Mouse (Mus musculus) stomach, embryonic 16.5 days (tissue): Measurements from ENCODE around the gene Rxra. TPM values are rescaled to one million over a fixed set of nuclear protein-coding genes. Genes with fewer than 3 reads are reported as not detected.
A peak's percentile ranks its signal among the peaks of the same experiment; 100 is the strongest.

Experiments
- ATAC-seq: fragments of 200-750 bp; cut with Nextera tagmentation; 2 replicates; pipeline ENCODE4 v1.8.0; 2017; ENCODE audit warnings: moderate number of reproducible peaks, moderate TSS enrichment; ENCODE audit not compliant: insufficient read depth, low FRiP score
- H3K27ac ChIP-seq: fragments of 300-500 bp; sonication (generic); 2 replicates; pipeline ENCODE4 v1.5.1; 2014; ENCODE audit warnings: low read length
- H3K27me3 ChIP-seq: fragments of 300-500 bp; sonication (generic); 2 replicates; pipeline ENCODE4 v1.6.1; 2014; ENCODE audit warnings: low read length, control low read depth, mixed read lengths; ENCODE audit not compliant: control insufficient read depth, insufficient read depth
- H3K36me3 ChIP-seq: fragments of 300-500 bp; sonication (generic); 2 replicates; pipeline ENCODE4 v1.6.1; 2014; ENCODE audit warnings: low read length; ENCODE audit not compliant: control insufficient read depth, insufficient read depth
- H3K4me1 ChIP-seq: fragments of 300-500 bp; sonication (generic); 2 replicates; pipeline ENCODE4 v1.6.1; 2014; ENCODE audit warnings: low read length, control low read depth, mixed read lengths; ENCODE audit not compliant: control insufficient read depth, insufficient read depth
- H3K4me2 ChIP-seq: fragments of 300-500 bp; sonication (generic); 2 replicates; pipeline ENCODE4 v1.6.1; 2014; ENCODE audit warnings: low read depth, low read length, mixed read lengths
- H3K4me3 ChIP-seq: fragments of 300-500 bp; sonication (generic); replicated peaks from 2 replicates; pipeline ENCODE4 v1.5.1; 2014; ENCODE audit warnings: mild to moderate bottlenecking, low read length
- H3K9ac ChIP-seq: fragments of 300-500 bp; sonication (generic); 2 replicates; pipeline ENCODE4 v1.6.1; 2014; ENCODE audit warnings: low read length
- H3K9me3 ChIP-seq: fragments of 300-500 bp; sonication (generic); replicated peaks from 2 replicates; pipeline ENCODE4 v1.6.1; 2016; ENCODE audit warnings: low read length, control low read depth; ENCODE audit not compliant: control insufficient read depth
- WGBS: fragments of 180-500 bp; shearing (Covaris S2); extraction: QIAGEN DNeasy Blood & Tissue Kit; methylation state at CpG from one replicate; pipeline ENCODE4 v1.1.7; 2014; 5-methylcytosine and 5-hydroxymethylcytosine counted together
- polyA plus RNA-seq: library from polyadenylated mRNA; unstranded; fragments of >200 nt; fragmentation: Nextera tagmentation; extraction: Ambion mirVana; gene quantifications from 2 replicates; pipeline ENCODE4 v1.2.1, GENCODE M21; 2015

The Rxra gene
- polyA plus RNA-seq, 1 experiment from 2014 or later: 11.9 TPM

DNA sequence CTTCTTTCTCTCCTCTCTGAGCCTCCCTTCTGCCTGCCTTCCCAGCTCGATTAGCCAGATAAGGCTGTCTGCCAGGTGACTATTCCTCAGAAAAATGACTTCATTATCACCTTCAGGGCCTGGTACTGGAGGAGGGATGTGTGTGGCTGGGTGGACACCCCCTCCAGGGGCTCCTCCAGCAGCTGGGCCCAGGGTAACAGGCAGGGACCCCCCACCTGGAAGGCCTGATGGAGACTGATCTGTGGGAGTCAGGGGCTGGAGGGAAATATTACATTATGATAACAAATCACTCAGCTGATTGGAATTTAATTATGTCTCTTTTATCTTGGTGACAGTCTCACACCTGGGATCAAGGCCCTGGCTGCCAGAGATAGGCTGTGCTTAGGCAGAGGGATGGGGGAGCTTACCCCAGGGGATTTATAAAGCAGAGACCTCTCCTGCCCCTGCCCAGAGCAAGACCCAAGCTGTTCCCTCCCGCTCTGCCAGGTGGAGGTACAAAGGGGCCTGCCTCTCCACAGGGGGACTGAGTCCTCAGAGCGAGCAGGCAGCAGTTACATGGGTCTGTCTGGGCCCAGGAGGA, 35.2 kb upstream of the Rxra start:
- Histone ChIP-seq H3K36me3 (no peaks in the 10 kb centered on the region), H3K9ac (peak overlapping the region; percentile 24; the same call in 1 of the 2 replicates), H3K4me2 (no peak overlapping the region), H3K9me3 (no peaks in the 10 kb centered on the region), H3K4me1 (peaks cover 12% of the 10 kb centered on the region), H3K4me3 (no peak overlapping the region), H3K27ac (no peak overlapping the region), H3K27me3 (no peaks in the 10 kb centered on the region)
- 42% methylated on average over 3 of the region's 3 CpGs for WGBS
- ATAC-seq: no peak

DNA sequence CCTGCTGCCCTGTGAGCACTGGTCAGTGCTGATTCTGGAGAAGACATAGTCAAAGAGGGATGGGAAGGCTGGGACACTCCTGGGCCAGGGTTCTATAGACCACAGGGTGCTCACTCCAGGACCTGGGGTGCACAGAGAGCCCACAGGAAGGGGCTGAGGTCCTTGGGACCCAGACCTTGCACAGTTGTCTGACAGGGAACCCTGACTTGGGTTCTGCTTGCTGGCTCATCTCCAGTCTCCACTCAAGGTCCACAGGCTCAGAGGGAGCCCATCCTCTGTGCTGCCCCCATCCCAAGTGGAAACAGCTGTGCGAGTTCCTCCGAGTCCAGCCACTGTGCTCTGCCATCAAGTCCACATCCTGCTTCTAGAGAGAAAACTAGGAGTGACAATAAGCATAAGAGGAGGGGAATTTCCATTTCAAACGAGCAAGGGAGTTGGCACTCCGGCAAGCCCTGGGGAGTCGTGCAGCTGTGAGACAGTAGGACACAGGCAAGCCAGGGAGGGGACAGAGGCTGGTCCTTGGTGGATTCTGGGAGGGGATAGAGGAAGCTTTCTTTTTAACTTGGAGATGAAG, 31.6 kb upstream of the Rxra start:
- Histone ChIP-seq H3K9ac (no peak overlapping the region), H3K4me2 (no peak overlapping the region), H3K4me1 (peaks cover 12% of the 10 kb centered on the region), H3K4me3 (no peak overlapping the region), H3K36me3 (no peaks in the 10 kb centered on the region), H3K9me3 (no peaks in the 10 kb centered on the region), H3K27me3 (no peaks in the 10 kb centered on the region), H3K27ac (peak overlapping the region; percentile 9; the same call in 1 of the 2 replicates)
- peak; percentile 34; the same call in 1 of the 2 replicates for ATAC-seq
- WGBS: 40% methylated on average over 5 of the region's 5 CpGs

- 43% methylated on average over 3 of the region's 3 CpGs for WGBS
- Histone ChIP-seq H3K27me3 (no peaks in the 10 kb centered on the region), H3K4me2 (no peak overlapping the region), H3K36me3 (no peaks in the 10 kb centered on the region), H3K4me3 (no peak overlapping the region), H3K4me1 (peaks cover 21% of the 10 kb centered on the region), H3K9ac (no peak overlapping the region), H3K27ac (peak overlapping the region; percentile 9; the same call in 1 of the 2 replicates), H3K9me3 (no peaks in the 10 kb centered on the region)
- ATAC-seq: no peak
These were observed 30.8 kb upstream of the Rxra start for GRCm38 (mm10) chr2:27645471-27645870.

DNA sequence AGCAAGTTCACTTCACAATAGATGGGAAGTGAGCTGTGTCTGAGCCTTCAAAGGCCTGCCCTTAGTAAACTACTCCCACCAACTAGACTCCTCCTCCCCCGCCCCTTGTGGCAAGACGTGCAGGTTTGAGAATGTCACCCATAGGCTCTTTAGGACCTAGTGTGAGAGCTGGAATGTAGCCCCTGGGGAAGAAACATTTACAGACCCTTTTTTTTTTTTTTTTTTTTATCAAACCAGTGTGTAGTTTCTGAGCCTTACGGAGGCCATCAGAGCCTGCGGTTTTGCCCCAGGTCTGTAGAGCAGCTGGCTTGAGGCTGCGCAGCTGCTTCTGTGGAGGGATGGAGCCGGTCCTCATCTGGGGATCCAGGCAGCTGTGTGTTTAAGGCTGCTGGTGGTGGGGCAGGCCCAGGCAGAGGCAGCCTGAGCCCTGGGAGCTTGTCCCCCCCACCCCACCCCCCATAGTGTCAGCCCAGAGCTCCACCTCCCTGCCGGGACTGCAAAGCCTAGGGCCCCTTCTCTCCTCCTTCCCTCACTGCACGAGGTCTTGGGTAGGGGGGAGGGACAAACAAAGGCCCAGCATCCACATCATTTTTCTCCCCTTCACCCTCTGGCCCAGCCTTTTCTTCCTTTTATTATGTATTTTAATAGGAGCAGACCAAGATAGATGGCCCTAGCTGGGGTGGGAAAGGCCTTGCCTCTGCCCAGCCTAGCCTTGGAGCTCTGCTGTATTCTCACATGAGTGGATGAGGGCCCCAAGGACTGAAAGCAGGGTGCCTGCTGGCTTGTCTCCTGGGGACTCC, 26.2 kb upstream of the Rxra start:
- H3K4me2 ChIP-seq: no peak overlapping the region
- H3K27ac ChIP-seq: peak overlapping the region; percentile 78
- H3K9ac ChIP-seq: 0 out of 2 replicates have a peak overlapping the region, but pooled peaks have one; percentile 42
- H3K9me3 ChIP-seq: no peaks in the 10 kb centered on the region
- H3K36me3 ChIP-seq: no peaks in the 10 kb centered on the region
- peaks cover 12% of the 10 kb centered on the region for H3K4me1 ChIP-seq
- 29% methylated on average over 7 of the region's 8 CpGs for WGBS
- H3K4me3 ChIP-seq: no peak overlapping the region
- ATAC-seq: peak; percentile 78; the same call in 1 of the 2 replicates
- no peaks in the 10 kb centered on the region for H3K27me3 ChIP-seq

DNA sequence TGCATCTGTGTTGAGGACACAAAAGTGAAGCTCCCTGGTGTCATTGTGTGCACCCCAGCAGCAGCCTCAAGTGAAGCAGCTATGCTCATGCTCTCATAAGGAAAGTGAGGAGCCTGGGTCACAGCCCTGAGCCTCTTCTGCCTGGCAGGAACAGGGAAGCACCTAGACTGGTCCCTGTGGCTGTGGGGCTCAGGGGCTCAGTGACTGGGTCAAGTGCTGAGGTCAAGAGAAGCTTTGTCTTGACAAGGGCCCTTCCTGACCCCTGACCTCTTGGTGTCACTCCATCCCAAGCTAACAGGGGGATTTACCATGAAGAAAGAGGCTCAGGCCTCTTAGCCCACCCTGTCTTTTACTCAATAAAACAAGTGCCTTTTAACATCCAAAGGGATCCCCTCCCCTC, 25.2 kb upstream of the Rxra start:
- Histone ChIP-seq H3K9me3 (no peaks in the 10 kb centered on the region), H3K36me3 (no peaks in the 10 kb centered on the region), H3K9ac (no peak overlapping the region), H3K4me3 (no peak overlapping the region), H3K4me1 (peaks cover 12% of the 10 kb centered on the region), H3K27me3 (no peaks in the 10 kb centered on the region), H3K4me2 (no peak overlapping the region), H3K27ac (no peak overlapping the region; the same call in 1 of the 2 replicates)
- ATAC-seq: no peak

DNA sequence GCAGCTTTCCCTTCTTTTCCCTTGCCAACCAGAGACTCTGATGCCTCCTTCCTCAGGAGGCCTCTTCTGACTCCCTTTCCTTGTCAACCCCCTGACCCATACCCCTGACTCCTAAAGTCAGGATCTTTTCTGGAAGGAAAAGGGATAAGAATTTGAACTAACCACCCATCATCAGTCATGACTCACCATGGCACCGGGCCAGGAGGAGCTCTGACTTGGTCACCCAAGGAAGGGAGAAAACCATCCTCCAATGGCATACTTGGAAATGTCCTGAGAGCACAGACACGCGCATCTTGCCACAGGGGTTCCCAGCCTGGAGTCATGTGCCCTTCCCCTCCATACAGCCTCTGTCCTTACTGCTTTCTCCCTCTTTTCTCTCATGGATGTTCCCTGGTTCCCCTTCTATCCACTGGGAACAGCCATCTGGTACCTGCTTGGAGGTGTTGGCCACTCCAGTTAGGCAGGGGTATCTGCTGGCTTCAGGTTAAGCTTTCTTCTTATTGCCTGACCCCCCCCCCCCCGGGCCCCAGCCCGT, 22.7 kb upstream of the Rxra start:
- Histone ChIP-seq H3K9ac (no peak overlapping the region), H3K4me3 (no peak overlapping the region), H3K27ac (no peak overlapping the region), H3K4me1 (peaks cover 12% of the 10 kb centered on the region), H3K9me3 (no peaks in the 10 kb centered on the region), H3K27me3 (no peaks in the 10 kb centered on the region), H3K36me3 (no peaks in the 10 kb centered on the region), H3K4me2 (no peak overlapping the region)
- WGBS: 65% methylated on average over 5 of the region's 5 CpGs
- no peak for ATAC-seq

GRCm38 (mm10) chr2:27654321-27655232, 21.7 kb upstream of the Rxra start:
- no peak overlapping the region for H3K4me3 ChIP-seq
- no peak overlapping the region for H3K9ac ChIP-seq
- no peaks in the 10 kb centered on the region for H3K27me3 ChIP-seq
- H3K4me1 ChIP-seq: peaks cover 12% of the 10 kb centered on the region
- 54% methylated on average over 8 of the region's 8 CpGs for WGBS
- H3K9me3 ChIP-seq: no peaks in the 10 kb centered on the region
- no peaks in the 10 kb centered on the region for H3K36me3 ChIP-seq
- H3K27ac ChIP-seq: no peak overlapping the region
- H3K4me2 ChIP-seq: no peak overlapping the region
- ATAC-seq: no peak

DNA sequence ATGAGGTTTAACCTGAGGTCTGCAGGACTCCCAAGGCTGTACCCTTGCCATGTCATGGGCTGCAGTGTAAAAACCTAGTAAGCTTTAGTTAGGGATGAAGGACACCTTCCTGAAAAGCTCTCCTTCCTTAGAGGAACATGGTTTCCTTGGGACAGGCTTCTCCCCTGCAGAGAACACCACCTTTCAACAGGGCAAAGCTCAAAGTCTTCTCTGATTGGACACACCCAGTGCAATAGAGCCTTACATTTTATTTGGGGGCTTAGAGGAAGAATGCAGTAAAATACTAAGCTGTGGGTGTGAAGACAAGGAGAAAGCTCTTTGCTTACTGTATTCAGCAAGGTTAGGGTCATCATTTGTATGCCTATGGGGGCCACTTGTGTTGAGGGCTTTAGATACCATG, 19.7 kb upstream of the Rxra start:
- H3K4me1 ChIP-seq: peaks cover 3% of the 10 kb centered on the region; the same call in 1 of the 2 replicates
- no peaks in the 10 kb centered on the region for H3K27me3 ChIP-seq
- no peak for ATAC-seq
- no peak overlapping the region for H3K27ac ChIP-seq
- no peak overlapping the region for H3K4me3 ChIP-seq
- no peak overlapping the region for H3K4me2 ChIP-seq
- H3K36me3 ChIP-seq: no peaks in the 10 kb centered on the region
- no peak overlapping the region for H3K9ac ChIP-seq
- no peaks in the 10 kb centered on the region for H3K9me3 ChIP-seq
